Mouse (Mus musculus) left cerebral cortex, adult 8-10 months (tissue): ENCODE data around the gene Agtpbp1. TPM values are rescaled to one million over a fixed set of nuclear protein-coding genes. Genes with fewer than 3 reads are reported as not detected.
"Not testable (repeated sequence)": the region's sequence is repeated elsewhere in the genome, so short reads cannot be mapped to it uniquely, and the experiment has no call there.

ENCODE experiments used
- DNase-seq, 2 experiments: peaks; one replicate each; pipeline ENCODE4 v3.0.0; 2022; ENCODE audit warnings: low spot score in 2 of 2
- total RNA-seq, 4 experiments: library from RNA; stranded (reverse); gene quantifications; 2 replicates each; pipeline ENCODE4 v1.2.4; 2022

Agtpbp1 gene
- 100 to 1,000 TPM; 320 to 366 (median 343) TPM for total RNA-seq

- DNase-seq, result peak; percentile 98
These were observed at the start of gene Agtpbp1, which contains the start of gene Naa35 for GRCm38 (mm10) chr13:59584947-59585647. TSS of gene Agtpbp1 (minus strand) at chr13:59585227. TSS of gene Naa35 (plus strand) at chr13:59585259.

GRCm38 (mm10) chr13:59634637-59635036 lies 49.6 kb upstream of the Agtpbp1 start:
- DNase-seq, result no peak

DNA sequence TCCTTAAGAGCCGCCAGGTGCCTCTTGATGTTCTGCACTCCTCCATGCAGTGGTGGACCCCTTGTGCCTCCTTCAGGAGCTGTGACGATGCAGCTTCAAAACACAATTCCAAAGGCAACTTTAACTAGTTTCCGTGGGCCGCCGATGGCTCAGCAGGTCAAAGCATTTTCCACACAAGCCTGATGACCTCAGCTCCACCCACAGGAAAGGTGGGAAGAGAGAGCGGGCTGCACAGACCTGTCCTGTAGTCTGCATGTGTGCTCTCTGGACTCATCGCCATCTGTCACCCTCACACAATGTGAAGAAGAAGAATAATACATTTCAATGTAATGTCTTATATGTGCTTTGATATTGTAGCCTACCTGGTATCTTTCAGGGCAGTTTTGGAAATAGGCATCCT lies 41.7 kb upstream of the Agtpbp1 start:
- no peak for DNase-seq

DNA sequence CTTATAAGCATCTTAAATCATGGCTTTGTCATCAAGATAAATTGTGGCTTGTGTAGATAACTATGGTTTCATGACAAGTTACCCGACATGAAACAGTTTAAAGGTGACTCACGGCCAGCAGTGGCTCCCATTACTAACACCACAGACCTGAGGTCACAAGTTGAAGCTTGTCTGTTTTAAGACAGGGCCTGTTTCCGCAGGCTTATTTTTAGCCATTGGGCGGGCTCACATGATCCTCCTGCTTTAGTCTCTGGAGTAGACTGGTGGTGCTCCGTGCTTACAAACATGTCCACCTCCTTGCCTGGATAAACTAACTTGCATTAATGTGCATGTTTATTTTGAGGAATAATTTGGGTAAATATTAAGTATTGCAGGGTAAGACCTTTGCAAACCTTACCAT lies 39.9 kb upstream of the Agtpbp1 start:
- no peak for DNase-seq

DNA sequence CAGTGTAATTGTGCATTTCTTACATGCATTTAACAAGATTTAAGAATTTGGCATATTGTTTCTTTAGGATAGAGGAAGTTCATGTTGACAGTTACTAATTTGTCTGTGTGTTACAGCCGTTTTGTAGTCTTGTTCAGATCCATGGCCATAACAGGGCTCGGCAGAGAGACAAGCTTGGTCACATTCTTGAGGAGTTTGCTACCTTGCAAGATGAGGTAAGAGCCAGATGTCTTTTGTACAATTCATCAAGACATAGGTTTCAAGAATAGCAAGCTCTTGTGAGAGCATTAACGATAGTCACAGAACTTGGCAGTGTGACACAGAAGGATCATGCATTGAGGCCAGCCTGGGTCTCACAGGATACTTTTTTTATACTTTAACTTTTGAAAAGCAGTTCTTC lies 39.4 kb upstream of the Agtpbp1 start:
- no peak for DNase-seq

DNA sequence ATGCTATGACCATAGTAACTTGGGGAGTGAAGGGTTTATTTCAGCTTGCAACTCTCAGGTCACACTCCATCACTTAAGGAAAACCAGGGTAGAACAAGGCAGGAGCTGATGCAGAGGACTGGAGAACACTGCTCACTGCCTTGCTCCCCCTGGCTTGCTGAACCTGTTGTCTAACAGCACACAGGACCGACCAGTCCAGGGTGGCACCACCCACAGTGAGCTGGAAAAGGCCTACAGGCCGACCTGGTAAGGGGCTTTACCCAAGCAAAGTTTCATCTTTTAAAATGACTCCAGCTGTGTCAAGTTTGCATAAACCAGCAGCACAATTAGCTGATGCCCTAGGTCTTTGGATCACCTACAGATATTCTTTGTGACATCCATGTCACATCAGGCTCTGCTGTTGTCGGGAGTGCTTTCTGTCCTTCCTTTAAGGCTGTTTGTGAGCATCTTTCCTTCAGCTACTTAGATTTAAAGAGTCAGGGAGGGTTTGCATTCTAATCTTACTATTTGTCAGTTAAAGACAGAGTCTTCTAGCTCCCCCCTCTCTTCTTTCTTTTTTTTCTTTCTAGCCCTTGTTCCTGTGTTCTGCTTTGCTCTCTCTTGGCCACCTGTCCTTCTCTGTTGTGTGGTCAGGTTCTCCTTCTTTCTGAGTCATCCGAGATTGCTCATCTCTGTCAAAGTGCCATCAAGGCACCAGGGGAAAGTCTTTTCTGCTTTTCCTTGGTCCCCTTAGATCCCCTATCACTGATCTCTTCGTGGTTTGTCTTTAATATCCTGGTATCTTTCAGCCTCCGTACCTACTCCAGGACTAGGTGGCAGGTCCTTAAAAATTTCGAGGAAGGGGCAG lies 36.8 kb upstream of the Agtpbp1 start:
- no peak for DNase-seq

DNA sequence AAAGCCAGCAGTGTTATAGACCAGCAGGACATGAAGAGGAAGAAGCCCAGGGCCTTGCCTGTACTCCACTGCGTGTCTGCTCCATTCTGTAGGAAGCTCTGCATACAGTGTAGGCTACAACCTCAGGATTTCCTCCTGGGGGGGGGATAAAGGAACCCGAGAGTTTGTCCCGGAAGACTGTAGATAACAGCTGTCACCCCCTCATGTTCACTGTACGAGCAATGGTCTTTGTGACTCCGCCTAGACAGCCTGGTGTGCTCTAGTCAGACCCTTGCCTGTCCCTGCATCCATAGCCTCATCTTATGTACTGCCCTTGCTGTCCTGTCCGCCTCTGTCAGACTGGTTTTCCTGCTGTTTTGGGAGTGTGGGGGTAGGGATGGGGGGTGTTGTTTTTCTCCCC lies 33.4 kb upstream of the Agtpbp1 start:
- DNase-seq, result no peak

DNA sequence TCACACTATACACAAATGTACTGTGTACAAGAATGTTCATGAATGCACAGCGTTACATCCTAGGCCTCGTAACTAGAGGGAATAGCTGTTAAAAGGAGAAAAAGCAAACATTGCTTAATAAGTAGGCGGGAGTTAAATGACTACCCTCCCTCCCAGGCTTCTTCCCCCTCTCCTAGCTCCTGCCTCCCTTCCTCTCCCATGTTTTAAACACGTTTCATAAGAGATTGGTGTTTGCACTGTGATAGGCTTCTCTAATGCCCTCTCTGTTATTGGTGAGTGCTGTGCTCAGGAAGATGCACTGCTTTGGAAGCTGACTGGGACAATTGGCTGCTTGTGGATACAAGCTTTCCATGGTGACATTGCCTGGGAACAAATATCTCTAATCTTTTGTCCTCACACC lies 30.5 kb upstream of the Agtpbp1 start:
- no peak for DNase-seq

GRCm38 (mm10) chr13:59615152-59615551 lies 30.1 kb upstream of the Agtpbp1 start:
- no peak for DNase-seq

DNA sequence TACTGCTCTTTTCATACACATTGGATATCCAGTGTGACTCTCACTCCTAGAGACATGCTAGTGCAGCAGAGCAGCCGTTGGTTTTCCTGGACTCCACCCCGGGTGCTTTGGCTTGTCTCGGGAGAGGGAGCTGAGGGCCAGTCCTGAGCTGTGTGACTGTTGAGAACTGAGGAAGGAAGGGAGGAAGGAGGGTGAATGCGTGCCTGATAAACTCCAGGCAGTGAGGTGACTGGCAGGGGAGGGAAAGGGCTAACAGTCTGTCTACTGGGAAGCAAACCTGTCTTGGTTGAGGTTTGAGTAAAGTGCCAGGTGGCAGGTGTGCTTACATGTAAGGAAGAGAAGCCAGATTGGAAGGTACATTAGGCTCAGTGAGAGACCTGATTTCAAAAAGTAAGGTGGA lies 28.8 kb upstream of the Agtpbp1 start:
- DNase-seq, result no peak

GRCm38 (mm10) chr13:59610437-59610836 lies 25.4 kb upstream of the Agtpbp1 start:
- no peak for DNase-seq

- DNase-seq, result no peak
These were observed 24.9 kb upstream of the Agtpbp1 start for GRCm38 (mm10) chr13:59609885-59610284.

DNA sequence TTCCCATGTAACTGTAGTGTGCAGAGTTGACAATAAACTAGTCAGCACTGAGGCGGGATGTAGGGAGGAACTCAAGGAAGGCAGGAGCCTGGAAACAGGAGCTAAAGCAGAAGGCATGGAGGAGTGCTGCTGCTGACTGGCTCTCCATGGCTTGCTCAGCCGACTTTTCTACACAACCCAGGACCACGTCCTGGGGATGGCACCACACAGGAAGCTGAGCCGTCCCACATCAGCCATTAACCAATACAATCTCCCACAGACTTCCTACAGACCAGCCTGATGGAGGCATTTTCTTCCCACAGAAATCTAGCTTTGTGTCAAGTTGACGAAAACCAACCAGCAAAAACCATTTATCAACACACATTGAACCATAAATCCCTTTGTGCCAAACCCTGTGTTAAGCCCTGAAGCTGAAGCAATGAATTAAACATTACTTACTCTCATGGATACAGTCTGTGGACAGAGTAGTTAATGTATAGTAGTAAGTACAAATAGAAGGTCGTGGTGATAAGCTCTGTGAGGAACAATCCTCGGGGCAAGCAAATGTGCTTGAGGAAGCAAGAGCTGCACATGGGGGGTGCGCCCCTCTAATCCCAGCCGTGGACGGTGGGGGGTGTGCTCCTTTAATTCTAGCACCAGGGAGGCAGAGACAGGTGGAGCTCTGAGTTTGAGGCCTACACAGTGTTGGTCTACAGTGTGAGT lies 20.3 kb upstream of the Agtpbp1 start:
- no peak for DNase-seq

GRCm38 (mm10) chr13:59604511-59604910 lies 19.5 kb upstream of the Agtpbp1 start:
- no peak for DNase-seq

- no peak for DNase-seq
These were observed 18.1 kb upstream of the Agtpbp1 start for GRCm38 (mm10) chr13:59603096-59603495.

DNA sequence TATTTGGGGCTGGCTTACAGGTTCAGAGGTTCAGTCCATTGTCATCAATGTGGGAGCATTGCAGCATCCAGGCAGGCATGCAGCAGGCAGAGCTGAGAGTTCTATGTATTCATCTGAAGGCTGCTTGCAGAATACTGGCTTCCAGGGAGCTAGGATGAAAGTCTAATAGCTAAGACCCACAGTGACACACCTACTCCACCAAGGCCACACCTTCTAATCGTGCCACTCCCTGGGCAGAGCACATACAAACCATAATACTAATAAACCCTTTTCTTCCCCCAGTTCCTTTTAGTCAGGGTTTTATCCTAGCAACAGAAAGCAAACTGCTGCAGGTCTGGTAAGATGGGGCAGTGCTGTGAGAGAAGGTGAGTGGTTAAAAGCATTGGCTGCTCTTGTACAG lies 7.6 kb upstream of the Agtpbp1 start:
- DNase-seq, result no peak

- not testable (repeated sequence) for DNase-seq
These were observed 7.0 kb upstream of the Agtpbp1 start for GRCm38 (mm10) chr13:59592058-59592457.

GRCm38 (mm10) chr13:59590691-59591090 lies 5.7 kb upstream of the Agtpbp1 start:
- no peak for DNase-seq

DNA sequence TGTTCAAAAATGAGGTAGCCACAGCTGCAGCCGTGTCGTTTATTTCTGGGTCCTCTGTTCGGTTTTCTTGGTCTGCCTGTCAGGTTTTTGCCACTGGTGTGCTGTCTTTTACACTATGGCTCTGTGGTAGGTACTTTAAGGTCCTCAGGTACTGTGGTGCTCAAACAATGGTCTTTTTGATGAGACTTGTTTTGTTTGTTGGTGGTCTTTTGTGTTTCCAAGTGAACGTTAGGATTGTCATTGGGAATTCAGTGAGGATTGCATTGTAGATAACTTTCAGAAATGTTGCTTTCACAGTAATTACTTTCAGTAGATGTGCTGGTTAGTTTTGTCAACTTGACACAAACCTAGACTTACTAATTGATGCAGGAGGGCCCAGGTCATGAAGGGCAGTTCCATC lies 4.6 kb upstream of the Agtpbp1 start:
- no peak for DNase-seq

DNA sequence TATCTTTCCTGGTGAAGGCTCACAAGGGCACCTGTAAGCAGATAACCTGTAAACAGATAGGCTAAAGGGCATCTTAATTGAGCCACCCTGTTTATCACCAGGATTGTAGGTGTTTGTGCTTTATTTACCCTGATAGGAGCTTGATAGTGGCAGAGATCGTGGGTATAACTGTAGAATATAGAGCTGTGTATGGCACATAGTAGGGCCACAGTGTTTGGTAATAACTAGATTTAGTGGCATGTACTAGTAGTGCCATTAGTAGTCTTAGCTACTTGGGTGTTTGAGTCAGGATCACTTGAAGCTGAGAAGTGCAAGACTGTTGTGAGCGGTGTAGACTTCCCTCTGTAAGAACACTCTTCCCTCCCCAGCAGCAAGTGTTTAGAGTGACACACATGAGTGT lies 2.2 kb upstream of the Agtpbp1 start:
- no peak for DNase-seq

- DNase-seq, result peak in 1 of 2 experiments; percentile 12
These were observed 600 bp upstream of the Agtpbp1 start for GRCm38 (mm10) chr13:59585648-59586005.

DNA sequence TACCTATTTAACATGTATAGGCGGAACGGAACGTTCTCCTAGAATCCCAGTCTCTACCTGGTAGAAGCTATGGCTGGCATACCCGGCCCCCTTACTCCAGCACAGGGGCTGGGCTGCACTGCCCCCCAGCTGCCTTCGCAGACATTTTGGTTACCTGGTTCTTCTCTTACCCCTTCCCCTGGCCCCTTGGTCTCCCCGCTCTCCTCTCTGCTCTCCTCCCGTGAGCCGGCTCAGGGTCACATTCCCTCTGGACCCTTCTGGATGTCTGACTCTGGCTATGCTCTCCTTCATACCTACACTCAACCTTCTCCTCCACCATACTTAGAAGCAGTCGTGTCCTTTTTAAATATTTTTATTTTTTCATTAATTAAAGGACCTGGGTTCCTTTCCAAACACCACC lies 546 bp downstream of the Agtpbp1 start:
- DNase-seq, result peak in 1 of 2 experiments; percentile 18
